Comparison of ENCODE assay signal across 7 mouse cellular contexts in the genomic region with DNA sequence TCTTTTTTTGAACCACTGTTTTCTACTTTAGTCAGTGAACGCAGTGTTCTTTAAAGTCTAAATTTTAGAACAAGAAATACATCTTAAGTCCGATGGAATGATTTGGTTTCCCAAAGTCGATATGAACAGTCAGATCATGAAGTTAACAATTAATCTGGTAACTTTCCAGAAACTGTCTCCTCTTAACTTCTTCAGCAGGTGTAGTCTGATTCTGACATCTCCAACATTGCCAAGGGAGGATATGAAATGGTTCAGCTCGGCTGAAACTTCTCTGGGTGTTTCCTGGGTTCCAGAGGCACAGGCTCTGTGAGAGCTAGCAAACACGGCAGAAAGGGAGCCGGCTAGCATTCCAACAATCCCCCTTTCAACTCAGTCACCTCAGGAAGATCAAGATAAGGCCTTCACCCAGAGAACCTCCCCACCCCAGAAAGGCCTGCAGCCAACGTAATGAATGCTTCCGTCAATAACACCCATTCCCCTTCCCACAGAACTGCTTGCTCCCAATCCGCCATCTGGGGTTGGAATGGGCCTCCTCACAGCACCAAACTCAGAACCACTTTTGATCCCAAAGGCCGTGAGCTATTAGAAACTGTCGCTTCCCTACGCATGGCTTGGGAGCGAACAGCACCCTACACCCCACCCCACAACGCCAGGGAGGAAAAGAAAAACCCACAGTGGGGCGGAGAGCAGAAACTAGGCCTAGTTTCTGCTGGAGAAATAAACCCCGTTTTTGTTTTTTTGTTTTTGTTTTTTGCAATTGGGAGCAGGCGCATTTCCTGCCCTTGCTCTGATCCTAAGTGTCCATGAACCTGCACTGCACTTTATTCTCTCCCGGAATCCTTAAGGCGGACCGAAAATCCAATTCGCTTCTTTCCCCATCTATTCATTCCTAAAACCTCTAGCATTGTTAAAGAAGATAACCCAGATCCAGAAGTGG. TPM values are rescaled to one million over a fixed set of nuclear protein-coding genes. Genes with fewer than 3 reads are reported as not detected.
A peak's percentile ranks its signal among the peaks of the same experiment; 100 is the strongest.
DNase-seq lines count a peak whose midpoint lies in the region; ATAC-seq and TF ChIP-seq lines count a peak whose summit lies in the region.

No protein-coding gene starts in this region.

- peak overlapping the region; percentile 93 for H3K4me2 ChIP-seq in lung, embryonic 14.5 days

- H3K9me3 ChIP-seq in lung, embryonic 14.5 days (ENCODE audit: low read depth, low read length): no peaks in the 10 kb centered on the region

- H3K36me3 ChIP-seq in C2C12 (ENCODE audit: control insufficient read depth, insufficient read depth): peaks cover 3% of the 10 kb centered on the region
- H3K36me3 ChIP-seq in lung, embryonic 14.5 days (ENCODE audit: insufficient read depth): no peaks in the 10 kb centered on the region

- peaks cover 54% of the 10 kb centered on the region for H3K79me3 ChIP-seq in C2C12 (ENCODE audit: low read depth)

- H3K4me3 ChIP-seq in C2C12 (ENCODE audit: insufficient read depth, poor library complexity, severe bottlenecking): peak overlapping the region; percentile 83
- peak overlapping the region; percentile 97 for H3K4me3 ChIP-seq in lung, embryonic 14.5 days (ENCODE audit: low read depth, low read length)

- no peaks in the 10 kb centered on the region for H3K27me3 ChIP-seq in C2C12 (ENCODE audit: control insufficient read depth, insufficient read depth, insufficient read length)
- H3K27me3 ChIP-seq in lung, embryonic 14.5 days (ENCODE audit: insufficient read depth, low read length): no peaks in the 10 kb centered on the region

- H3ac ChIP-seq in C2C12 (ENCODE audit: control insufficient read depth, insufficient read length, low read depth): peak overlapping the region; percentile 93

- ATAC-seq in lung, embryonic 14.5 days (ENCODE audit: insufficient read depth): no peak

- DNase-seq in ES-CJ7 (ENCODE audit: low read depth, low spot score): peak; percentile 16
- DNase-seq in cerebellum, postnatal 25 days: peak; percentile 30 to 38
- peak; percentile 40 for DNase-seq in heart, adult 8-10 months (ENCODE audit: low spot score)
- DNase-seq in kidney, adult 9 months: peak; percentile 70
- DNase-seq in lung, embryonic 14.5 days: peak; percentile 40
- DNase-seq in right cerebral cortex, adult 2 months (ENCODE audit: low spot score in 2 of 2): peak; percentile 28 to 34

- H3K9ac ChIP-seq in lung, embryonic 14.5 days: peak overlapping the region; percentile 79

- H3K27ac ChIP-seq in lung, embryonic 14.5 days (ENCODE audit: low read depth): peak overlapping the region; percentile 98

- TF ChIP-seq CTCF in C2C12 (IDR thresholded peaks at IDR 0.05; ENCODE audit: control insufficient read depth, insufficient read depth, insufficient read length): no peak
- no peak for TF ChIP-seq CTCF in lung, embryonic 14.5 days (IDR thresholded peaks at IDR 0.05; ENCODE audit: low read depth)

- WGBS in lung, embryonic 14.5 days: 8% methylated on average over 21 of the region's 21 CpGs

- 0 out of 2 replicates have a peak, but pooled peaks cover 3% of the 10 kb centered on the region for H3K4me1 ChIP-seq in lung, embryonic 14.5 days (ENCODE audit: insufficient read depth)

- peaks cover 63% of the 10 kb centered on the region for H3K79me2 ChIP-seq in C2C12 (ENCODE audit: control insufficient read depth, insufficient read depth)

TF ChIP-seq in C2C12, 6 proteins besides CTCF, POLR2A, EP300 and RAD21:
- TF ChIP-seq MYOD1 (IDR thresholded peaks at IDR 0.05; ENCODE audit: control insufficient read depth, insufficient read length, low read depth) (no peak), MYOG (IDR thresholded peaks at IDR 0.05; ENCODE audit: control insufficient read depth, extremely low read depth, insufficient read length) (no peak), USF1 (IDR thresholded peaks at IDR 0.05; ENCODE audit: low read depth) (no peak), MAX (IDR thresholded peaks at IDR 0.05) (no peak), FOSL1 (IDR thresholded peaks at IDR 0.05; ENCODE audit: insufficient read depth, low read length, poor library complexity, severe bottlenecking) (no peak), CEBPB (IDR thresholded peaks at IDR 0.05; ENCODE audit: low read depth) (no peak)

RNA-seq across cellular contexts. Expression of gene Wasl, which starts 1.3 kb away (rescaled TPM):
- 9.5 TPM for polyA plus RNA-seq in C2C12 (2012; fragmentation: generic; extraction: Trizol)
- total RNA-seq in heart, adult 8-10 months (2022): 10 to 100 TPM; 23.5 to 27.0 (median 25.3) TPM
- polyA plus RNA-seq in lung, embryonic 14.5 days (2014; fragmentation: Nextera tagmentation; extraction: Ambion mirVana): 61.2 and 65.2 TPM in 2 replicates

Comparison
In these comparisons a context has a peak if more than half of its experiments do, and no peak if none do; other contexts are left out.
1. DNase-seq: peak in every context shown above with its lines; median percentile 70 in kidney, adult 9 months; 40 in heart, adult 8-10 months; 40 in lung, embryonic 14.5 days; 34 in cerebellum, postnatal 25 days; 31 in right cerebral cortex, adult 2 months; 16 in ES-CJ7.